Mouse (Mus musculus) cerebellum, adult 2 months (tissue): Measurements from ENCODE around the gene Mterf4. TPM values are rescaled to one million over a fixed set of nuclear protein-coding genes. Genes with fewer than 3 reads are reported as not detected.
A peak's percentile ranks its signal among the peaks of the same experiment; 100 is the strongest.

Experiments
- DNase-seq, 2 experiments: peaks; one replicate each; pipeline ENCODE4 v3.0.0; 2021
- H3K27ac ChIP-seq: fragments of 200-500 bp; 2 replicates; pipeline ENCODE4 v1.5.1; 2012; ENCODE audit warnings: low read length, control low read depth, inconsistent platforms; ENCODE audit not compliant: insufficient read depth
- H3K27me3 ChIP-seq: fragments of 200-500 bp; 2 replicates; pipeline ENCODE4 v1.6.1; 2012; ENCODE audit warnings: inconsistent platforms, mild to moderate bottlenecking, low read length, moderate library complexity; ENCODE audit not compliant: control insufficient read depth, insufficient read depth
- H3K4me1 ChIP-seq: fragments of 200-500 bp; 2 replicates; pipeline ENCODE4 v1.6.1; 2011; ENCODE audit warnings: low read length; ENCODE audit not compliant: control insufficient read depth, insufficient read depth
- H3K4me3 ChIP-seq: fragments of 200-500 bp; replicated peaks from 2 replicates; pipeline ENCODE3; 2011; ENCODE audit warnings: mild to moderate bottlenecking, low read depth, low read length, control low read depth; ENCODE audit not compliant: insufficient read depth
- CTCF ChIP-seq: fragments of 200-500 bp; IDR thresholded peaks from 2 replicates; pipeline ENCODE4 v1.5.1; 2011; ENCODE audit warnings: low read depth, mild to moderate bottlenecking, control low read depth, low read length, moderate library complexity, borderline replicate concordance; ENCODE audit not compliant: insufficient read depth
- POLR2A ChIP-seq: fragments of 200-500 bp; IDR thresholded peaks from 2 replicates; pipeline ENCODE4 v1.6.1; 2011; ENCODE audit warnings: low read length, control low read depth, borderline replicate concordance; ENCODE audit not compliant: insufficient read depth
- WGBS: fragments of 180-500 bp; shearing (Covaris S2); methylation state at CpG from one replicate; pipeline ENCODE4 v1.1.7; 2018; 5-methylcytosine and 5-hydroxymethylcytosine counted together
- polyA plus RNA-seq: library from polyadenylated mRNA; depleted of rRNA; stranded (reverse); fragments of >200 nt; gene quantifications from 2 replicates; pipeline ENCODE4 v1.2.3, GENCODE M21; 2012; rRNA removed

Gene Mterf4
- polyA plus RNA-seq = 20.2 and 20.5 TPM in 2 replicates

DNA sequence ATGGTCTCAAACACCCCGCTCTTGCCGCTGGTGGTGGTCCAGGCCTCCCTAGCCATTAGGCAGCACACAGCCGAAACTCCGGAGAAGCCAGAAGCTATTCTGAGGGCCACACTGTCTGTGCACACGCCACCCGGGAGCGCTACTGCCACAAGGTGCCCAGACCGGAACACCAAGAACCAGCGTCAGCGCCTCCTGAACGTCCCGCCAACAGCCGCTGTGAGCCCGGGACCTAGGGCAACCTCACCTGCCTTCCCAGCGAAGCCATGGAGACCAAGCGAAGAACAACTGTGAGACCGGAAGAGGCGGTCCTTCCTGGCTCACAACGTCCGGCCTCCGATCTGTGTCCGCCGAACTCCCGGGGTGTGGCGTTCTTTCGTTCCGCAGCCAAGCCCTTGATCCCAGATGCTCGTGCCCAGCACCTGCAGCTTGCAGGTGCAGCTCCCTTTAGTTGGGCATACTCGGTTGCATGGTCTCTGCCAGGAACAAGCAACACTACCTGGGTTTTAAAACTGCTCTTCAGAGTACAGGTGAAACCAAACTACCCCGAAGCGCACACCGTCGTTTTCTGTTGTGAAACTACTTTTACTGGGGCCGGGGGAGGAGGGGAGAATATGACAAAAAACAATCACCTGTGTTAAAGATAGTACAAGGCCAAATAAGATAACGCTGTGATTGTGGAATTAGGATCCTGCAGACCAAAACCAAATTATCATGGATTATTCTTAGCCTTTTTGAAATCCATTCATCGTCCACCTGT lies at the start of gene Mterf4:
TSS of gene Mterf4 (minus strand) at position 335 of the 757 bp plus-strand sequence.
- H3K27me3 ChIP-seq = no peaks in the 10 kb centered on the region
- H3K4me1 ChIP-seq = peaks cover under 1% of the 10 kb centered on the region; the same call in 1 of the 2 replicates
- TF ChIP-seq CTCF = no peak
- TF ChIP-seq POLR2A = peak; percentile 68
- WGBS = 3% methylated on average over 36 of the region's 36 CpGs
- H3K4me3 ChIP-seq = peak within 1 kb of the TSS; percentile 66
- DNase-seq = peak; percentile 86 to 87
- peak within 1 kb of the TSS; percentile 41; the same call in 1 of the 2 replicates for H3K27ac ChIP-seq

DNA sequence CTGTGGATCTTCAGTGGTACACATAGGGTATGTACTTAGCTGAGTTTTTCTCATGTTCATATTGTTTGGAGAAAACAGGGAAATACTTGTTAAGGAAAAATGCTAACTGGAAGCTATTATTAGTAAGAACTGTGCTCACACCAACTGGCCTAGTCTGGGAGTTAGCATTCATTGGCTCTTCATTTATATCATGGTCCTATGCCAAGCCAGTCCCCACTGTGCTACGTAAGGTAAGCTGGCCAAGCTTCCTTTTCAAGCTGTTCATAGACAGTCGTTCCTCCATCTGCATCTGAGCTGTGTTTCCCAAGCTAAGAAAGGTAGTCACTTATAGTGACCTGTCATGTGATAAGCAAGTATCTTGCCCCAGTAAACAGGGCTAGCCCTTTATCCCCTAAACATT lies 47.0 kb upstream of the Mterf4 start:
- H3K27me3 ChIP-seq = no peaks in the 10 kb centered on the region
- TF ChIP-seq CTCF (no peak), POLR2A (no peak)
- no peak overlapping the region for H3K4me3 ChIP-seq
- 3% methylated on average over 2 of the region's 2 CpGs for WGBS
- H3K4me1 ChIP-seq = peaks cover 7% of the 10 kb centered on the region; the same call in 1 of the 2 replicates
- peak; percentile 54 to 85 for DNase-seq
- H3K27ac ChIP-seq = no peak overlapping the region

GRCm38 (mm10) chr1:93349701-93350100 lies 44.0 kb upstream of the Mterf4 start:
- H3K27me3 ChIP-seq = no peaks in the 10 kb centered on the region
- peaks cover 7% of the 10 kb centered on the region; the same call in 1 of the 2 replicates for H3K4me1 ChIP-seq
- H3K27ac ChIP-seq = no peak overlapping the region
- no peak overlapping the region for H3K4me3 ChIP-seq
- TF ChIP-seq CTCF (no peak), POLR2A (no peak)
- peak in 1 of 2 experiments; percentile 8 for DNase-seq
- WGBS = 11% methylated on average over 4 of the region's 4 CpGs

GRCm38 (mm10) chr1:93347176-93347575 lies 41.5 kb upstream of the Mterf4 start:
- no peak for TF ChIP-seq CTCF
- no peak for TF ChIP-seq POLR2A
- no peak for DNase-seq
- H3K27ac ChIP-seq = no peak overlapping the region
- H3K4me1 ChIP-seq = peaks cover 12% of the 10 kb centered on the region; the same call in 1 of the 2 replicates
- no peak overlapping the region for H3K4me3 ChIP-seq
- no peaks in the 10 kb centered on the region for H3K27me3 ChIP-seq
- WGBS = 89% methylated on average over 5 of the region's 5 CpGs

DNA sequence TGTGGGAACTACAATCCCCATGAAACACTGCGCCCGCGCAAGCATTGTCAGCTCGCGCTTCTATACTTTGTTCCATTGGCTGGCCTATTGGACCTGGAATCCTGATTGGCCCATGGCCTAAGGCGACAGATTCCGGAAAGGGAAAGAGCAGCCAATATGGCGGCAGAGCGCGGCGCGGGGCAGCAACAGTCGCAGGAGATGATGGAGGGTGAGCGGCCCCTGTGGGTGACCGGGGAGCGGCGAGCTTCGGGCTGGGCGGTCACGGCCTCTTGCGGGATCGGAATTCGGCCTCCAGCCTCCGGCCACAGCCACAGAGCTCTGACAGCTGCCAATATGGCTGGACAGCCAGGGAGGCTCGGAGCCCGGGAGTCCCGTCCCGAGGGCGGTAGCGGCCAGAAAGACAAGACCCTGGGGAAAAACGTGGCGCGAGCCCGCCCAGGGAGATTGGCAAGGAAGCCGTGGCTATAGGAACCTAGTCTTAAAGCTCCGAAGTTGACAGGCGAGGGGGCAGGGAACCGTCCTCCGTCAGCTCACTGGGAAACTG lies 37.9 kb upstream of the Mterf4 start:
- Histone ChIP-seq H3K4me1 (peaks cover 6% of the 10 kb centered on the region; the same call in 1 of the 2 replicates), H3K27ac (no peak overlapping the region), H3K27me3 (no peaks in the 10 kb centered on the region), H3K4me3 (peak overlapping the region; percentile 94)
- no peak; the same call in 1 of the 2 replicates for TF ChIP-seq CTCF
- peak; percentile 77 for TF ChIP-seq POLR2A
- under 1% methylated on average over 39 of the region's 39 CpGs for WGBS
- peak; percentile 94 to 97 for DNase-seq

- peak within 1 kb of the TSS; percentile 94 for H3K4me3 ChIP-seq
- peaks cover 6% of the 10 kb centered on the region; the same call in 1 of the 2 replicates for H3K4me1 ChIP-seq
- 0 out of 2 replicates have a peak within 1 kb of the TSS, but pooled peaks have one; percentile 6 for H3K27ac ChIP-seq
- peak; percentile 94 to 97 for DNase-seq
- under 1% methylated on average over 63 of the region's 63 CpGs for WGBS
- TF ChIP-seq CTCF (no peak), POLR2A (no peak)
- no peaks in the 10 kb centered on the region for H3K27me3 ChIP-seq
Observed at GRCm38 (mm10) chr1:93342648-93343503, 37.2 kb upstream of the Mterf4 start, which contains the start of the genes Ppp1r7 and Pask. TSS of gene Ppp1r7 (plus strand) at chr1:93342854. TSS of gene Pask (minus strand) at chr1:93343482.

GRCm38 (mm10) chr1:93334621-93335020 lies 28.9 kb upstream of the Mterf4 start:
- WGBS = 69% methylated on average over 2 of the region's 2 CpGs
- TF ChIP-seq POLR2A = no peak
- no peak for TF ChIP-seq CTCF
- DNase-seq = no peak
- H3K27ac ChIP-seq = no peak overlapping the region
- H3K27me3 ChIP-seq = no peaks in the 10 kb centered on the region
- no peak overlapping the region for H3K4me3 ChIP-seq
- H3K4me1 ChIP-seq = no peaks in the 10 kb centered on the region

DNA sequence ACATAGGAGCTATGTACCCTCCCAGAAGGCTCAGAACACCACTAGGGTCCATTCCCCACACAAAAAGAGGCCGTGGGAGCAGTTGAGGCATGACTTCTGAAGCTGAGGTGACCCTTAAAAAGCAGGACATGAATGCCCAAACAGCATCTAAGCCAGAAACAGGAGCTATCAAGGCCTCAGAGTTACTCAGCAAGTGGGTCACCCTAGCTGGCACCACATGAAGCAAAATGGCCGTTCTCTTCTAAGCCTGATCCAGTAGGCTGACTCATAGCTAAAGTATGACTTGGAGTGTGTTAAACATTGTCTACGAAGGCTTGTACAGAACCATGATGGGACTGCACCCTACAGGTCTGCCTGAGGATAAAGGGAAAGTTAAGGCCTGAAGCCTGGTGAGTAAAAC lies 20.7 kb upstream of the Mterf4 start:
- 86% methylated on average over 3 of the region's 3 CpGs for WGBS
- DNase-seq = no peak
- Histone ChIP-seq H3K27ac (no peak overlapping the region), H3K4me1 (no peaks in the 10 kb centered on the region), H3K4me3 (no peak overlapping the region), H3K27me3 (no peaks in the 10 kb centered on the region)
- TF ChIP-seq POLR2A (no peak), CTCF (no peak)
